Mouse (Mus musculus): ENCODE measurements around the gene A130010J15Rik. TPM values are rescaled to one million over a fixed set of nuclear protein-coding genes. Genes with fewer than 3 reads are reported as not detected.

The A130010J15Rik gene
- total RNA-seq, 1 experiment: 7.6 TPM

- H3K4me1 ChIP-seq (ENCODE audit: control insufficient read depth in 2 of 2, insufficient read depth in 2 of 2, low read length in 2 of 2, poor library complexity in 1 of 2): peaks cover 0 to 2% of the 10 kb centered on the region in 2 experiments; a peak in 3 of 4 replicates
- TF ChIP-seq HCFC1 (IDR thresholded peaks at IDR 0.05; ENCODE audit: borderline replicate concordance, insufficient read depth, low read length) (no peak), ZC3H11A (IDR thresholded peaks at IDR 0.05; ENCODE audit: borderline replicate concordance, low read depth, low read length) (no peak), ZNF384 (IDR thresholded peaks at IDR 0.05; ENCODE audit: low read depth, low read length) (no peak), CHD2 (IDR thresholded peaks at IDR 0.05; ENCODE audit: low read depth, low read length) (no peak), MAFK (IDR thresholded peaks at IDR 0.05; ENCODE audit: insufficient read depth, low read depth, low read length) (no peak)
- peak overlapping the region; percentile 91 to 97 for H3K4me3 ChIP-seq (ENCODE audit: insufficient read depth in 1 of 2, low read depth in 1 of 2, low read length in 2 of 2, poor library complexity in 1 of 2, severe bottlenecking in 1 of 2)
- in situ Hi-C loops (cut with MboI; ENCODE audit: low sequenced_read_pairs in 2 of 2, unreplicated experiment in 2 of 2): no loop called here
- peaks cover 15% of the 10 kb centered on the region; the same call in 1 of the 2 replicates for H3K36me3 ChIP-seq (ENCODE audit: control insufficient read depth, insufficient read depth, low read length, poor library complexity, severe bottlenecking)
- DNase-seq (ENCODE audit: low read depth, low spot score): no peak
- peak overlapping the region; percentile 95; the same call in 1 of the 2 replicates for H3K9ac ChIP-seq (ENCODE audit: insufficient read depth, low read depth, low read length, poor library complexity, severe bottlenecking)
- H3K27ac ChIP-seq (ENCODE audit: insufficient read depth, low read depth, low read length, poor library complexity, severe bottlenecking): no peak overlapping the region
- H3K9me3 ChIP-seq (ENCODE audit: control insufficient read depth, insufficient read depth, low read depth, low read length): no peaks in the 10 kb centered on the region
Measured at GRCm38 (mm10) chr1:193129321-193129720, 38.5 kb upstream of the A130010J15Rik start.

- H3K9ac ChIP-seq (ENCODE audit: insufficient read depth, low read depth, low read length, poor library complexity, severe bottlenecking): peak within 1 kb of the TSS; percentile 95
- in situ Hi-C loops (cut with MboI; ENCODE audit: low sequenced_read_pairs in 2 of 2, unreplicated experiment in 2 of 2): no loop called here
- peak; percentile 74; the same call in 1 of the 2 replicates for TF ChIP-seq HCFC1 (IDR thresholded peaks at IDR 0.05; ENCODE audit: borderline replicate concordance, insufficient read depth, low read length)
- TF ChIP-seq ZNF384 (IDR thresholded peaks at IDR 0.05; ENCODE audit: low read depth, low read length): peak; percentile 82
- TF ChIP-seq ZC3H11A (IDR thresholded peaks at IDR 0.05; ENCODE audit: borderline replicate concordance, low read depth, low read length): no peak
- no peaks in the 10 kb centered on the region for H3K9me3 ChIP-seq (ENCODE audit: control insufficient read depth, insufficient read depth, low read depth, low read length)
- H3K27ac ChIP-seq (ENCODE audit: insufficient read depth, low read depth, low read length, poor library complexity, severe bottlenecking): peak within 1 kb of the TSS; percentile 4; the same call in 1 of the 2 replicates
- H3K4me3 ChIP-seq (ENCODE audit: insufficient read depth in 1 of 2, low read depth in 1 of 2, low read length in 2 of 2, poor library complexity in 1 of 2, severe bottlenecking in 1 of 2): peak within 1 kb of the TSS; percentile 91 to 97
- peak; percentile 99 for DNase-seq (ENCODE audit: low read depth, low spot score)
- peaks cover 0 to 2% of the 10 kb centered on the region in 2 experiments; a peak in 3 of 4 replicates for H3K4me1 ChIP-seq (ENCODE audit: control insufficient read depth in 2 of 2, insufficient read depth in 2 of 2, low read length in 2 of 2, poor library complexity in 1 of 2)
- peaks cover 13% of the 10 kb centered on the region; the same call in 1 of the 2 replicates for H3K36me3 ChIP-seq (ENCODE audit: control insufficient read depth, insufficient read depth, low read length, poor library complexity, severe bottlenecking)
Measured at GRCm38 (mm10) chr1:193129786-193130455, 37.9 kb upstream of the A130010J15Rik start, which contains the start of gene Diexf. Diexf (minus strand) TSS chr1:193130272.

- no peak overlapping the region for H3K27ac ChIP-seq (ENCODE audit: insufficient read depth, low read depth, low read length, poor library complexity, severe bottlenecking)
- no peaks in the 10 kb centered on the region for H3K9me3 ChIP-seq (ENCODE audit: control insufficient read depth, insufficient read depth, low read depth, low read length)
- peak overlapping the region; percentile 44 to 97 for H3K4me3 ChIP-seq (ENCODE audit: insufficient read depth in 1 of 2, low read depth in 1 of 2, low read length in 2 of 2, poor library complexity in 1 of 2, severe bottlenecking in 1 of 2)
- in situ Hi-C loops (cut with MboI; ENCODE audit: low sequenced_read_pairs in 2 of 2, unreplicated experiment in 2 of 2): no loop called here
- peaks cover 13% of the 10 kb centered on the region; the same call in 1 of the 2 replicates for H3K36me3 ChIP-seq (ENCODE audit: control insufficient read depth, insufficient read depth, low read length, poor library complexity, severe bottlenecking)
- no peak for DNase-seq (ENCODE audit: low read depth, low spot score)
- no peak for TF ChIP-seq ZNF384 (IDR thresholded peaks at IDR 0.05; ENCODE audit: low read depth, low read length)
- TF ChIP-seq CHD2 (IDR thresholded peaks at IDR 0.05; ENCODE audit: low read depth, low read length): no peak
- peak overlapping the region; percentile 66 for H3K9ac ChIP-seq (ENCODE audit: insufficient read depth, low read depth, low read length, poor library complexity, severe bottlenecking)
- H3K4me1 ChIP-seq (ENCODE audit: control insufficient read depth in 2 of 2, insufficient read depth in 2 of 2, low read length in 2 of 2, poor library complexity in 1 of 2): peaks cover 0 to 2% of the 10 kb centered on the region in 2 experiments; a peak in 3 of 4 replicates
Measured at GRCm38 (mm10) chr1:193130456-193130825, 37.4 kb upstream of the A130010J15Rik start.

- TF ChIP-seq MAFK (IDR thresholded peaks at IDR 0.05; ENCODE audit: insufficient read depth, low read depth, low read length): no peak
- no peak for TF ChIP-seq HCFC1 (IDR thresholded peaks at IDR 0.05; ENCODE audit: borderline replicate concordance, insufficient read depth, low read length)
- TF ChIP-seq ZC3H11A (IDR thresholded peaks at IDR 0.05; ENCODE audit: borderline replicate concordance, low read depth, low read length): no peak
- no peak for TF ChIP-seq CHD2 (IDR thresholded peaks at IDR 0.05; ENCODE audit: low read depth, low read length)
- TF ChIP-seq ZNF384 (IDR thresholded peaks at IDR 0.05; ENCODE audit: low read depth, low read length): no peak
- no peak for DNase-seq (ENCODE audit: low read depth, low spot score)
- H3K36me3 ChIP-seq (ENCODE audit: control insufficient read depth, insufficient read depth, low read length, poor library complexity, severe bottlenecking): peaks cover 13% of the 10 kb centered on the region; the same call in 1 of the 2 replicates
- in situ Hi-C loops (cut with MboI; ENCODE audit: low sequenced_read_pairs in 2 of 2, unreplicated experiment in 2 of 2): no loop called here
- no peaks in the 10 kb centered on the region for H3K9me3 ChIP-seq (ENCODE audit: control insufficient read depth, insufficient read depth, low read depth, low read length)
- H3K4me1 ChIP-seq (ENCODE audit: control insufficient read depth in 2 of 2, insufficient read depth in 2 of 2, low read length in 2 of 2, poor library complexity in 1 of 2): peaks cover 0 to 2% of the 10 kb centered on the region in 2 experiments; a peak in 3 of 4 replicates
- peak overlapping the region; percentile 66; the same call in 1 of the 2 replicates for H3K9ac ChIP-seq (ENCODE audit: insufficient read depth, low read depth, low read length, poor library complexity, severe bottlenecking)
- H3K27ac ChIP-seq (ENCODE audit: insufficient read depth, low read depth, low read length, poor library complexity, severe bottlenecking): no peak overlapping the region
- H3K4me3 ChIP-seq (ENCODE audit: insufficient read depth in 1 of 2, low read depth in 1 of 2, low read length in 2 of 2, poor library complexity in 1 of 2, severe bottlenecking in 1 of 2): peak overlapping the region; percentile 44 to 97; a peak in 3 of 4 replicates
Measured at GRCm38 (mm10) chr1:193130839-193131238, 37.0 kb upstream of the A130010J15Rik start.
